Mouse (Mus musculus): ENCODE results near the gene Rad51d. TPM values are rescaled to one million over a fixed set of nuclear protein-coding genes. Genes with fewer than 3 reads are reported as not detected.
"Not testable (repeated sequence)": the region's sequence is repeated elsewhere in the genome, so short reads cannot be mapped to it uniquely, and the experiment has no call there.

The Rad51d gene
- polyA plus RNA-seq, 1 experiment from 2014 or later = 12.2 TPM

- H3K36me3 ChIP-seq = no peaks in the 10 kb centered on the region
- no peak overlapping the region for H3K4me2 ChIP-seq
- 0 out of 2 replicates have a peak overlapping the region, but pooled peaks have one; percentile 7 for H3K9ac ChIP-seq
- 62% methylated on average over 7 of the region's 7 CpGs for WGBS
- no peak for ATAC-seq (ENCODE audit: extremely low read depth, insufficient number of reproducible peaks, low FRiP score, low TSS enrichment)
- H3K27me3 ChIP-seq (replicated peaks) = no peaks in the 10 kb centered on the region
- H3K4me1 ChIP-seq = peaks cover 14% of the 10 kb centered on the region
- no peak overlapping the region for H3K4me3 ChIP-seq
- no peaks in the 10 kb centered on the region for H3K9me3 ChIP-seq
- no peak overlapping the region for H3K27ac ChIP-seq (replicated peaks)
Measured at GRCm38 (mm10) chr11:82837848-82838247, 52.6 kb downstream of the Rad51d start.

- ATAC-seq (ENCODE audit: extremely low read depth, insufficient number of reproducible peaks, low FRiP score, low TSS enrichment) = no peak
- H3K4me1 ChIP-seq = peaks cover 14% of the 10 kb centered on the region
- no peak overlapping the region for H3K27ac ChIP-seq (replicated peaks)
- no peaks in the 10 kb centered on the region for H3K27me3 ChIP-seq (replicated peaks)
- no peaks in the 10 kb centered on the region for H3K36me3 ChIP-seq
- H3K9me3 ChIP-seq = no peaks in the 10 kb centered on the region
- H3K4me2 ChIP-seq = no peak overlapping the region
- 68% methylated on average over 7 of the region's 7 CpGs for WGBS
- H3K4me3 ChIP-seq = no peak overlapping the region
- no peak overlapping the region for H3K9ac ChIP-seq
Measured at GRCm38 (mm10) chr11:82837192-82837591, 53.2 kb downstream of the Rad51d start.

- no peak overlapping the region for H3K4me2 ChIP-seq
- H3K27ac ChIP-seq (replicated peaks) = no peak overlapping the region
- H3K36me3 ChIP-seq = no peaks in the 10 kb centered on the region
- H3K9me3 ChIP-seq = no peaks in the 10 kb centered on the region
- WGBS = 67% methylated on average over 11 of the region's 11 CpGs
- peaks cover 26% of the 10 kb centered on the region for H3K4me1 ChIP-seq
- H3K27me3 ChIP-seq (replicated peaks) = no peaks in the 10 kb centered on the region
- no peak overlapping the region for H3K9ac ChIP-seq
- ATAC-seq (ENCODE audit: extremely low read depth, insufficient number of reproducible peaks, low FRiP score, low TSS enrichment) = no peak
- H3K4me3 ChIP-seq = no peak overlapping the region
Measured at GRCm38 (mm10) chr11:82835616-82836432, 54.6 kb downstream of the Rad51d start.

GRCm38 (mm10) chr11:82834359-82834758, 56.1 kb downstream of the Rad51d start:
- H3K36me3 ChIP-seq; H3K9ac ChIP-seq; H3K4me2 ChIP-seq; ATAC-seq (ENCODE audit: extremely low read depth, insufficient number of reproducible peaks, low FRiP score, low TSS enrichment); H3K27ac ChIP-seq (replicated peaks); H3K4me3 ChIP-seq; H3K27me3 ChIP-seq (replicated peaks); H3K9me3 ChIP-seq: not testable (repeated sequence)
- WGBS = 79% methylated on average over 7 of the region's 7 CpGs
- H3K4me1 ChIP-seq = peaks cover 21% of the 10 kb centered on the region

- Histone ChIP-seq H3K27me3 (replicated peaks) (no peaks in the 10 kb centered on the region), H3K9me3 (no peaks in the 10 kb centered on the region), H3K4me2 (no peak overlapping the region), H3K36me3 (no peaks in the 10 kb centered on the region), H3K27ac (replicated peaks) (no peak overlapping the region), H3K4me3 (no peak overlapping the region), H3K9ac (no peak overlapping the region), H3K4me1 (peaks cover 21% of the 10 kb centered on the region)
- WGBS = 81% methylated on average over 8 of the region's 8 CpGs
- no peak for ATAC-seq (ENCODE audit: extremely low read depth, insufficient number of reproducible peaks, low FRiP score, low TSS enrichment)
Measured at GRCm38 (mm10) chr11:82833929-82834328, 56.5 kb downstream of the Rad51d start.

- not testable (repeated sequence) for H3K4me3 ChIP-seq; ATAC-seq (ENCODE audit: extremely low read depth, insufficient number of reproducible peaks, low FRiP score, low TSS enrichment)
- WGBS = 77% methylated on average over 10 of the region's 10 CpGs
Measured at GRCm38 (mm10) chr11:82832402-82832801, 58.0 kb downstream of the Rad51d start.

GRCm38 (mm10) chr11:82831008-82831893, 59.2 kb downstream of the Rad51d start:
- no peaks in the 10 kb centered on the region for H3K36me3 ChIP-seq
- no peaks in the 10 kb centered on the region for H3K9me3 ChIP-seq
- H3K27ac ChIP-seq (replicated peaks) = no peak overlapping the region; the same call in 1 of the 2 replicates
- no peak for ATAC-seq (ENCODE audit: extremely low read depth, insufficient number of reproducible peaks, low FRiP score, low TSS enrichment)
- no peaks in the 10 kb centered on the region for H3K27me3 ChIP-seq (replicated peaks)
- WGBS = 13% methylated on average over 10 of the region's 10 CpGs
- peak overlapping the region; percentile 42; the same call in 1 of the 2 replicates for H3K9ac ChIP-seq
- peak overlapping the region; percentile 52 for H3K4me2 ChIP-seq
- H3K4me1 ChIP-seq = peaks cover 15% of the 10 kb centered on the region
- peak overlapping the region; percentile 13 for H3K4me3 ChIP-seq

More at GRCm38 (mm10) chr11:82832402-82832801, 58.0 kb downstream of the Rad51d start:
- not testable (repeated sequence) for H3K27ac ChIP-seq (replicated peaks); H3K9ac ChIP-seq; H3K9me3 ChIP-seq; H3K27me3 ChIP-seq (replicated peaks); H3K4me2 ChIP-seq; H3K36me3 ChIP-seq
- H3K4me1 ChIP-seq = peaks cover 15% of the 10 kb centered on the region

- Histone ChIP-seq H3K27ac (replicated peaks) (no peak overlapping the region), H3K9ac (no peak overlapping the region), H3K4me2 (no peak overlapping the region), H3K4me1 (peaks cover 12% of the 10 kb centered on the region), H3K4me3 (no peak overlapping the region), H3K36me3 (no peaks in the 10 kb centered on the region), H3K9me3 (no peaks in the 10 kb centered on the region), H3K27me3 (replicated peaks) (no peaks in the 10 kb centered on the region)
- no peak for ATAC-seq (ENCODE audit: extremely low read depth, insufficient number of reproducible peaks, low FRiP score, low TSS enrichment)
Measured at GRCm38 (mm10) chr11:82826818-82827217, 63.6 kb downstream of the Rad51d start.

Other genes with a start within 250 kb of the Rad51d start
- 0.15 and 0.28 TPM in 2 replicates for gene Cct6b, start 126.3 kb downstream of the Rad51d start, polyA plus RNA-seq (2015; fragmentation: Nextera tagmentation; extraction: Ambion mirVana)
- gene Zfp830, start 126.3 kb downstream of the Rad51d start, polyA plus RNA-seq (2015; fragmentation: Nextera tagmentation; extraction: Ambion mirVana) = 25.6 and 29.3 TPM in 2 replicates
- 18.6 and 21.1 TPM in 2 replicates for gene Lig3, start 109.5 kb downstream of the Rad51d start, polyA plus RNA-seq (2015; fragmentation: Nextera tagmentation; extraction: Ambion mirVana)
- 4.7 and 5.3 TPM in 2 replicates for gene Rffl, start 19.4 kb downstream of the Rad51d start, polyA plus RNA-seq (2015; fragmentation: Nextera tagmentation; extraction: Ambion mirVana)
- gene Fndc8, start 1.5 kb upstream of the Rad51d start, polyA plus RNA-seq (2015; fragmentation: Nextera tagmentation; extraction: Ambion mirVana) = 0.07 and 0.22 TPM in 2 replicates
- 20.9 and 21.2 TPM in 2 replicates for gene Nle1, start 17.8 kb upstream of the Rad51d start, polyA plus RNA-seq (2015; fragmentation: Nextera tagmentation; extraction: Ambion mirVana)
- 157 and 170 TPM in 2 replicates for gene Unc45b, start 19.9 kb upstream of the Rad51d start, polyA plus RNA-seq (2015; fragmentation: Nextera tagmentation; extraction: Ambion mirVana)
- gene Slfn5, start 60.7 kb upstream of the Rad51d start, polyA plus RNA-seq (2015; fragmentation: Nextera tagmentation; extraction: Ambion mirVana) = 3.5 and 4.4 TPM in 2 replicates
- gene Slfn9, start 101.2 kb upstream of the Rad51d start, polyA plus RNA-seq (2015; fragmentation: Nextera tagmentation; extraction: Ambion mirVana) = 12.9 and 14.5 TPM in 2 replicates
- 0.31 and 0.32 TPM in 2 replicates for gene Slfn8, start 130.2 kb upstream of the Rad51d start, polyA plus RNA-seq (2015; fragmentation: Nextera tagmentation; extraction: Ambion mirVana)
- 3.6 and 4.0 TPM in 2 replicates for gene Slfn2, start 174.5 kb upstream of the Rad51d start, polyA plus RNA-seq (2015; fragmentation: Nextera tagmentation; extraction: Ambion mirVana)
- gene Slfn1, start 226.2 kb upstream of the Rad51d start, polyA plus RNA-seq (2015; fragmentation: Nextera tagmentation; extraction: Ambion mirVana) = 0.10 and 0.17 TPM in 2 replicates

Measured in heart, embryonic 13.5 days (tissue).